Mouse (Mus musculus): ENCODE results near the gene Cmip. TPM values are rescaled to one million over a fixed set of nuclear protein-coding genes. Genes with fewer than 3 reads are reported as not detected.

Gene Cmip
- 106 TPM for total RNA-seq (2023)

DNA sequence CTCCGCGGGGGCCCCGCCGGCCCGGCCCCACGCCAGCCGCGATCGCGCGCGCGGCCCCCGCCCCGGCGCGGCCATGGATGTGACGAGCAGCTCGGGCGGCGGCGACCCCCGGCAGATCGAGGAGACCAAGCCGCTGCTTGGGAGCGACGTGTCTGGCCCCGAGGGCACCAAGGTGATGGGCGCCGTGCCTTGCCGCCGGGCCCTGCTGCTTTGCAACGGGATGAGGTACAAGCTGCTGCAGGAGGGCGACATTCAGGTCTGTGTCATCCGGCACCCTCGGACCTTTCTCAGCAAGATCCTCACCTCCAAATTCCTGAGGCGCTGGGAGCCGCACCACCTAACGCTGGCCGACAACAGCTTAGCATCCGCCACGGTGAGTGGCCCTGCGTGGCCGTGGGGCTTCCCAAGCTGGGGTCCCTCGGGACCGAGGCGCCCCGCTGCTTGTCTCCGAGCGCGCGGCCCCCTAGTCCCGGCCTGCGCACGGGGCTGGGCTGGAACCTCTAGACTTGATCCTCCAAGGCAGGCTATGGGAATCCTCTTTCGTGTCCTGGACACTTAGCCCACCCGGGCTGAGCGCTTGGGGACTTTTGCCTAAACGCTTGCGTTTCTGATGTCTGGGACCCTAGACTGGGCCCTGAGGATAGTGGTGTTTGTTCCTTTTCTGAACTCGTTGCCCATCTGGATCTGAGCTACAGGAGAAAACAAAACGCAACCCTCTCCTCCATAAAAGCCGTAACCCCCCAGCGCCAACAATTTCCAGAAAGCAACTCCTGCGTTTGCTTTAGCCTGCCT lies at the start of gene Cmip:
Gene Cmip, plus strand, starts transcription at position 36 of the 792 bp plus-strand sequence.

DNA sequence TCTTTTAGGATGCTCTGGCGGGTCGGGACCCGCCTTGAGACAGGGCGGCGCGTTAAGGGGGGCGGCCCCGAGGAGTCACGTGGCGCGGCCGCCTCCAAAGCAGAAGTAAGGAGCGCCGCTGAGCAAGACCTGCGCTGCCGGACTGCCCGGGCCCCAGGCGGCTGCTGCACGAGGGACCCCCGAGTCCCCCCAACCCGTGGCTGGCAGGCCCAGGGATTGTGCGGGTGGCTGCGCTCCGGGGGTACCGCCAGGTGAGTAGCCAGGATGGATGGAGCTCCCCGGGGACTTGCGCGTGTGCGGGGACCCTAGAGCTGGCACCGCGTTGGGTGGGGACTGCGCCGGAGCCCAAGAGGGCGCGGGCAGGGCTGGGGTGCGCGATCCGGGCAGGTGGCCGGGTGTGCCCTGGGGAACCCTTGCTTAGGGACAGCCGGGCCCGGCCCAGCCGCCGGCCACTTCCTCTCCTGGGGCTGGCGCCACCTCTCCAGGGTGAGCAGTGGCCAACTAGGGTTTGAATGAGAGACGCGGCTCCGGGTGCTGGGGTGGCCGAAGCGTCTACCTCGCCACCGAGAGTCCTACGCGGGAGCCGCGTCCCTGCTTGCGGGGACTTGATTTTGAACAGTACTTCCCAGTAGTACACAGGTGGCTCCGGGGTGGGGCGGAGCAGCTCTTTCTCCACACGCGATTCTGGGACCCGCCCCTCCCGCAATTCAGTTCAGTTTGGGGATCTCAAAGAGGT lies 241.5 kb downstream of the Cmip start, which contains the start of gene Plcg2:
Gene Plcg2, plus strand, starts transcription at position 113 of the 736 bp plus-strand sequence.

Other genes with a start within 250 kb of the Cmip start
- 0.21 TPM for gene Pkd1l2, start 174.6 kb upstream of the Cmip start, total RNA-seq (2023)
- not detected for gene Bco1, start 161.2 kb upstream of the Cmip start, total RNA-seq (2023)
- 12.4 TPM for gene Gan, start 98.9 kb upstream of the Cmip start, total RNA-seq (2023)
- gene Plcg2, start 241.2 kb downstream of the Cmip start, total RNA-seq (2023), result 20.1 TPM